Mouse (Mus musculus) fibroblast of lung, adult 2 months (primary cell): ENCODE measurements around the gene Zdhhc6.
A peak's percentile ranks its signal among the peaks of the same experiment; 100 is the strongest.

Experiments used
- DNase-seq: peaks from one replicate; pipeline ENCODE4 v3.0.0-alpha.2; 2011; ENCODE audit warnings: low read depth

Zdhhc6 gene

GRCm38 (mm10) chr19:55300525-55300924 is 15.3 kb downstream of the Zdhhc6 start:
- no peak for DNase-seq

DNA sequence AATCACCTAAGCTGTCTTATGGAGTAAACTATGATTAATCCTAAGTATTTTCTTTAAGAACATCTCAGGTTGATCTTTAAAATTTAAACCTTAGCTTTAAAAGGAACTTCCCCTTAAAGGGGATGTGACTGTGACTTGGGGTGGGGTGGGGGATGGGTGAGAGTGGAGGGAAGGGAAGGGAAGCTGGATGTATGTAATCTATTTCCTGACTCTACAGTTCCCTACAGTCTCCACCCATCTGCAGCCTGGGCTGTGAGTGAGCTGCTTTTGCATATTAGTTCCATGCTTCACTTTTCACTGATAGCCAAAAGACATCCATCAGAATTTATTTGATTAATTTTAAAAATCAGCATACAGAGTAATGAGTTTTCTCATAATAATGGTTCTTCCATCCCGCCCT is 16.5 kb downstream of the Zdhhc6 start:
- no peak for DNase-seq

GRCm38 (mm10) chr19:55297961-55298360 is 17.9 kb downstream of the Zdhhc6 start:
- DNase-seq = peak; percentile 32

- no peak for DNase-seq
These were observed 18.3 kb downstream of the Zdhhc6 start for GRCm38 (mm10) chr19:55297489-55297888.

GRCm38 (mm10) chr19:55296301-55296700 is 19.5 kb downstream of the Zdhhc6 start:
- DNase-seq = no peak

DNA sequence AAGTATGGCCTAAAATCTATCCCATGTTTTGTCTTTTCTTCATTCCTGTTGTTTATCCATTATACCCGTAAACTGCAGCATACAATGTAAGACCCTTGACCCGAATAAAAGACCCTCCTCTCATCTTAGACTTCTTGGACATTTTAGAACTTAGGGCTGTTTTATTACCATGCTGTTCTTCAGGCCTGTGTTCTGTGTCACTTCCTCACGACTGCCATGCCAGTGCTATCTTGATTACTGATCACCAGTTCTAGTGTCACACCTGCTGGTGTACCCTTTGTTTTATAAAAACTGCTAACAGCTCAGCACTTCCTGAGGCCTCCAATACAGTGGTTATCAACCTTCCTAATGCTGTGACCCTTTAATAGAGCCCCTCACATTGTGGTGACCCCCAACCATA is 20.3 kb downstream of the Zdhhc6 start:
- DNase-seq = no peak

GRCm38 (mm10) chr19:55295075-55295474 is 20.8 kb downstream of the Zdhhc6 start:
- DNase-seq = no peak

DNA sequence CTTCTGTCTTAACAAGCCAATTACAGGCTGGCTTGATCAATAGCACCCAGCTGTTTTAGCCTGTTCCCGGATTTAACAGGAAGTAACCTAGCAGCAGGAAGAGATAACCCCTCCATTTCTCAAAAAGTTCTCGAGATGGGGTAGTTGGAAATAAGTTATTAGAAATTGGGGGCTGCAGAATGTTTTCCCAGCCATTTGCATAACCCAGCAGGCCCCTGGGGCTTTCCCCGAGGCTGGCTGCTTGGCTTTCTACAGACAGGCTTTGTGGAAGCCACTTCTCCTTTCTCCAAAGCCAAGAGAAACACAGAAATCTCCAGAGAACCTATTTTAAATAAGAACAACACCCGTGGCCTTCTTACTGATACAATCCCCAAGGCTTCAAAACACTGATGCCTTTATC is 22.7 kb downstream of the Zdhhc6 start:
- DNase-seq = no peak

- no peak for DNase-seq
These were observed 23.5 kb downstream of the Zdhhc6 start for GRCm38 (mm10) chr19:55292210-55292850.

GRCm38 (mm10) chr19:55290621-55291270 is 25.1 kb downstream of the Zdhhc6 start:
- DNase-seq = no peak

- DNase-seq = no peak
These were observed 26.9 kb downstream of the Zdhhc6 start for GRCm38 (mm10) chr19:55288974-55289373.

DNA sequence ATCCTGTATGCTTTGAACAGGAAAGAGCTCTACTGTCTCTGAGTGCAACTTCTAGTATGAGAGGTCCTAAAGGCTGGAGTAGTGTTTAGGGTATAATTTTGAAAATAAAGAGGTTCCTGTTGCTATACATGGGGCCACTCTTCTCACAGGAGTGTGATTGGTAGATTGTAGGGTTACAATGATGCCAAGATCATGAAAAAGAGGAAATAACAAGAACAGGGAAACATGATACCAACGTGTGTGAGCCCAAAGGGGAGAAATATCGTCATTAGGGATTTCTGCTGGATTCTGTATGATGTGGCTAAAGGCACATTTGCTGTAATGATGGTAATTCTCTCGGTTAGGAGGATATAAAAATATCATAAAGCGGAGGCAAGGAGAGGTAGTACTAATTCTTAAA is 29.8 kb downstream of the Zdhhc6 start:
- DNase-seq = no peak

DNA sequence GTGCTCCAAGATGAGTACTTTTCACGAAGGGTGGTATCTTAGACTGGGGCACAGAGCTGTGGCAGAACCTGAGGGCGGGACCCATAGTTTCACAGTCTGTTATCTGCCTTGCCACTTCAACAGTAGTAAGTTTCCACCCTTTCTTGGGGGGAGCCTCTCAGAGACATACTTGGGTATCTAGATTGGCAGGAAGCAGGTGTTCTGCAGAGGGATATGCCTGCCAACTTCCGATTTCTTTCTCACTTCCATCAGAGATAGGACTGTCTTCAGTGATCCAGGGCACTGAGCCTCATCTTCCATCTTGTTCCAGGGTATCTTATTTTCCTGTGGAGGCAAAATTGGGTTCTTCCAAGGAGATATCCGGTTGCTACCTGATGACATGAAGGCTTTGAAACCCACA is 31.7 kb downstream of the Zdhhc6 start:
- no peak for DNase-seq

DNA sequence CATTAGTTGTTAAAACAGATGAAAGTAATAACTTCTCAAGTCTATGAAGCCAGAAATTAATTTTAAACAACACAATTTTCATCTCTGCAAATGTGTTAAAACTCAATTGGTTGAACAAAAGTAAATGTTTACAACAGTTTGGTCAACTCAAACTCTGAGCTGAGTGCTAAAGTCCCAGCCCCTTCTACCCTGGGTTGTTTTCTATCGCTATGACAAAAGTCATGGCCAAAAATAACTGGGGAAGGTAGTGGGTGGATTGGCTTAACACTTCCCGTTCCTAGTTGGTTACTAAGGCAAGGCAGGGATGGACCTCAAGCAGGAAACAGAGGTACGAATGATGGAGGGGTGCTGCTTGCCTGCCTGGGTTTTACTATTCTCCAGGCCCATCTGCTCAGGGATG is 39.1 kb downstream of the Zdhhc6 start:
- no peak for DNase-seq

DNA sequence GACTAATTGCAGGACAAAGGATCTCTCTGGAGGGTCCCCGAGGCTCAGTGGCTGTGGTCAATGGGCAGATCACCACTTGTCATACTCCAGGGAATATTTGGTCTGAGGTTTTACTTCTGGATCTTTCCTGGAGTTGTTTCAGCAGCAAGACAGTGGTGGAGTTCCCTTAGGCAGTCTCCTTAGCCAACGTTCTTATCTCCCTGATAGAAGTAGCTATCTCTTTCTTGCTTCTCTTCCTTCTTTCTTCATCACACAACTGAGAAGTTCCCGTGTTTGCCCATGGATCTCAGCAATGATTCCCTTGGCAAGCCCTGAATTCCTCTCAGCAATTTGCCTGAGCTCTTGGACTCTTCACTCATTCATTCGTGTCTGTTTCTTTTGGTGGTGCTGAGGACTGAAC is 39.7 kb downstream of the Zdhhc6 start:
- no peak for DNase-seq

- DNase-seq = no peak
These were observed 42.5 kb downstream of the Zdhhc6 start for GRCm38 (mm10) chr19:55273340-55273739.

- DNase-seq = no peak
These were observed 44.4 kb downstream of the Zdhhc6 start for GRCm38 (mm10) chr19:55271448-55271847.

GRCm38 (mm10) chr19:55269051-55269450 is 46.8 kb downstream of the Zdhhc6 start:
- DNase-seq = no peak

- DNase-seq = no peak
These were observed 47.7 kb downstream of the Zdhhc6 start for GRCm38 (mm10) chr19:55268150-55268549.

- no peak for DNase-seq
These were observed 49.0 kb downstream of the Zdhhc6 start for GRCm38 (mm10) chr19:55266786-55267185.

- DNase-seq = no peak
These were observed 50.6 kb downstream of the Zdhhc6 start for GRCm38 (mm10) chr19:55265269-55265668.

- no peak for DNase-seq
These were observed 55.2 kb downstream of the Zdhhc6 start for GRCm38 (mm10) chr19:55260389-55261184.

DNA sequence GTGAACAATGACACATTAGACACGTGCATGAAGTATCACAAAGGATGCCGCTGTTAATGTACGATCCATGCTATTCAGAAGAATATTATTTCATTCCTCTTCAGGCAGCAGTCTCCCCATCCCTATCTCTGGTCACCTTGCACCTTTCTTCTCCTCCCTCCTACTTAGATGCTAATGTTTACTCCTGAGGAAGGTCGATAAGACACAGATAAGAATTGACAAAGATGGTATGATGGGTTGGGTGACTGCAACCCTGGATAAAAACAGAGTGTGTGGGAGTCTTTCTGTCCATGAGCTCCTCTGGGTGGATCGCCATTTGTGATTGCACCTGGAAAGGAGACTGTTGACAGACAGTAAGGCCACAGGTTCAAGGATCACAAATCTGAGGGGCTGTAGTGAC is 57.3 kb downstream of the Zdhhc6 start:
- no peak for DNase-seq
